Mouse (Mus musculus): ENCODE results near the gene Wdr31.
A peak's percentile ranks its signal among the peaks of the same experiment; 100 is the strongest.

Gene Wdr31

DNA sequence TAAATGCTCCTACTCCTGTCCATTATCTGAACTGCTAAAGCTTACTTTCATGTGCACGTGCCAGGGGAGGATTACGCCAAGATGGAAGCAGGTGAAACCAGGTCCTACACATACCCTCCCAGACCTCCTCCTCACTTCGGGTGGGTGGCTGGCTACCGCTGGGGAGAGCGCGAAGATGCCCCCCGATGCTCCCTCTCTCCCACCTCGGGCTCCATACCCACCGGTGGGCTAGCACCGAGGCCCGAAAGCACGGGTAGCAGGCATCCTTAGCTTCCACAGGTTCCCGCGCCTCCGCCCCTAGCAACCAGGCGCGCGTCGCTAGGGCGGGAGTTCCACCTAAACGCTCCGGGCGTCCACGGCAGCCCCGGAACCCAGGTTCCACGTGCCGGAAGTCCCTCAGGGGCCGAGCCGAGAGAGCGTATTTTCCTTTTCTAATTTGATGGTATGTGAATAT lies at the start of gene Wdr31:
Wdr31 (minus strand) TSS at position 299 of the 454 bp plus-strand sequence.
- DNase-seq: peak; percentile 83

DNA sequence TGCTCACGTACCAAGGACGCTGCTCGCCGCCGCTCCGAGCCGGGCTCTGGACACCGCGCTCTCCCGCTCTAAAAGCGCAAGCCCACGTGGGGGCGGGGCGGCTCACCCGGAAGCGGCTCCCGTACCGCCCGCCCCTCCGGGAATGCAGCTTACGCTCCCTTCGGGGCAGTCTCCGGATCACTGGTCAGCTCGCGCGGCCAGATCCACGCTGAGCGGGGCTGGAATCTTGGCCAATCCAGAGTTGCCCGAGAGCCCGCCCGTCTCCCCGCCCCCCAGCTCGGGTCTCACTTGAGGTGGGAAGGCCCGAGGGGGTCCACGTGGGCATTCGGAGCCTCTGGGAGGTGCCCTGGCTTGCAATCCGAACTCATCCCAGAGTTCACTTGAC lies 49.1 kb upstream of the Wdr31 start, which contains the start of gene Alad:
Alad (minus strand) TSS at position 70 of the 385 bp plus-strand sequence.
- DNase-seq: peak; percentile 93

DNA sequence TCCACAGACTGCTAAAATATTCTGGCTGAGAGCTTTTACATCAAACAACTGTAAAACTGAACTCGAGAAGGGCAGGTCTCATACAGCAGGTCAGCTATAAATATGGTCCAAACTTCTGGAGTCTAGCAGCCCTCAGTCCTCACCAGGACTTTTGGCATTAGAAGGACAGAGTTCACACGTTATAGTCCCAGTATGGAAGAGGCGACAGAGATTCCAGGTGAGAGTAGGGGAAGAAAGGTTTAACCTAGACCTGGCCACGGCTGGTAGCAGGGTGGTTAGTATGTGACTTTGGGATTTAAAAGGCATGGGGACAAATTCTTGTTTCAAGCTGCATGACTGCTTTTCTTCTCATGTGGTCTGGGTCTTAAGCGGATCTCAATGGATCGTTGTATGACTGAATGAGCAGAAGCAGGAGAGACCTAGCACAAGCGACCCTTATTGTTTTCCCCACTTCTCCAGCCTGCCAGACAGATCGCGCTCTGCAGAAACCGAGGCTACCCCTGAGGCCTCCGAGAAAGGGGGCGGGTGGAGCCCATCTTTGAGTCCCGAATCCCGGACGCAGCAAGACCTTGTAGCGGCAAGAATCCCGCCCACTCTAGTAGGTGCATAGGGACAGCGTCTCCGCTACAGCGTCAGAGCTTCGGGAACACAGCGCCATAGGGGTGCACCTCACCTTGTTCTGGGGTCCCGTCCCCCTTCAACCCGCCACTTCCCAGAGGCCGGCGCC lies 48.6 kb upstream of the Wdr31 start:
- DNase-seq: no peak

DNA sequence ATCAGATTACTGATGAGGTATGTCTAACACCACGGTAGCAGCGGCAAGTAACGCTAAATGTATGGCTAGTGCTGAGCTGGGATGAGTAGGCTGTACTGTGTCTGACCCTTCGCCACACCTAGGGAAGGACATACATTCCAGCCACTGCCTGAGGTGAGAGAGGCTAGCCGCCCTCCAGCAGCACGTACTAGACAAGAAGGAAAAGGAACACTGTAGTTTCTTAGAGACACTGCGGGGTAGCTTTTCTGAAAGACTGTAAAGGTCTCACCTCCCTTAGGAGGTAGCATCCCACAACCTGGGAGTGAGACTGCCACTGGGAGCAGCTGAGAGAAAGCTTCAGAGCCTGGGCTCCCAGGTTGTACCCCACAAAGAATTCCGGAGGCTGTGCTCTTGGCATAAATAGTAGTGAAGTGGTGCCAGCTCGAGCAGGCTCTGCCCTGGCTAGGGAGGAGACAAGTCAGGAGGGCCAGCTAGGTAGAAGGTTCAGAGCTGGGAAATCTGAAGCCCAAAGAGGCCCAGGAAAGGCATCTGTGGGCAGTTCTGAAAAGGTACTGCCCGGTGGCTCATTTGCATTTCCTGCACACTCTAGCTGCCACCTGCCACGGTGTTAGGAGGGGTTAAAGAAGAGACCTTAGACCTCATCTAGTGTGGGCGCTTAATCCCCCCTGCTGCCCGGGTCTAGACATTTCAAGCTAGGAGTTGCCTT lies 47.9 kb upstream of the Wdr31 start:
- peak; percentile 66 for DNase-seq

DNA sequence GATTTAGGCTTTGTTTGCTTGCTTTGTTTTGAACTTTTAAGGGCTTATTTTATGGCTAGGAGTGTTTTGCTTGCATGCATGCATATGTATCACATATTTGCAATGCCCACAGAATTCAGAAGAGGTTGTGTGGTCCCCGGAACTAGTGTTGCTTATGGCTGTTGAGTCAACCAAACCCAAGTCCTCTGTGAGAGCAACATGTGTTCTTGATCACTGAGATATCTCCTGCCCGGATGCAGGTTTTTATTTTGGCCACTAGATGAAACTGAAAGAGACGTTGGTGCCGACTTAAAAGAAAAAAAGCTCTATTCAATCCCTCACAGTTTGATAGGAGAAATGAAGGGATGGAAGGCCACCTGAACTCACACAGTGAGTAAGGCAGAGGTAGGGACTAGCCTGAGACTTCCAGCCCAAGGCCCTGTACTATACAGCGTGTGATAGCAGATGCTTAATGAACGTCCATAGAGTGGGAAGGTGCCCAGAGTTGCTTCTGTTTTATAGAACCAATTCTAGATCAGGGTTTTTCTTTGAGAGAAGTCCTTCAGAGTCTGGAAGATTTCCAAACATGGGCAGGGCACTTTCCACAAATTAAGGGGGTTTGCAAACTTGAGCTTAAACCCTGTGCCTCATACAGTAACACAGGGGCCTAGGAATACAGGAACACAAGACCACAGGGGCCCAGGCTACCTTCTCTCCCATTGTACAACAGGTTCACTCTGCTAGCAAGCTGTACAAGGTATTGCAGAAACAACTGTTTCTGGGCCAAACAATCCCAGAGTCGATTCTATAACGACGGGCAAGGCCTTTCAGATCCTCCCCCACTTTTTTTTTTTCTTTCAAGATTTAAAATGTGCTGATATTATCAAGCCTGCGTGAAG lies 47.1 kb upstream of the Wdr31 start:
- DNase-seq: no peak

DNA sequence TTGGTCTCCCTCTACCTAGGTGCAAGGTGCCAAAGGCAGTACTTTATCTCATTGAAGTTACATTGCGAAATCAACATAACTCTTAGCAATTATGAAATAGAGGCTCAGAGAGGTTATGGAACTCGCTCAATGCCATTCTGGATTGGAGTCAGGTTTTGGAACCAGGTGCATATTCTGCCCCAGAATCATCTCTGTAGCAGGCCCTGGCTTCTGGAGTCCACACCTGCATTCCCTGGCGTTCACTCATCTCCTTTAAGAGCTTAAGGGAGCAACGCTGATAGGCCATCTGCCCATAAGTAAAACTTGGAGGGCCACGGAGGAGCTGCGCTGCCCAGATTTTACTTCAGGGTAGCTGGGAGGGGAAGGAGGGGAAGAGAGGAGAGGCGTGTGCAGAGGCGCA lies 46.4 kb upstream of the Wdr31 start:
- peak; percentile 73 for DNase-seq

DNA sequence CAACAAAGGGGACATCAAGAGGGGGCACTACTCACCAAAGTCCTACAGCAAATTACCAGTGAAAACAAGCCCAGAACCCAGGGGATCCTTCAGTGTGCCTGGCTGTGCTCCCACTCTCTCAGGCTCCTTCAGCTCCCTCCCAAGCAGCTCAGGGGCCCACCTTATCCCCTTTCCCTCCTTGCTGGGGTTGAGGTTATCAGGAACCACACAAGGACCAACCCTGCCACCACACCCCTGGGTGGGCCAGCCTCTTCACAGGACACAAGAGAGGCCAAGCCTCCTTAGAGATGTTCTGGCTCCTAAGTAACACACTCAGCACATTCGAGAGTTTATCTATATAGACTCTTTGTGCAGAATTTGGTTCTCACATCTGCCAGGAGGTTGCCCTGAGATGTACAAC lies 45.9 kb upstream of the Wdr31 start:
- peak; percentile 95 for DNase-seq

DNA sequence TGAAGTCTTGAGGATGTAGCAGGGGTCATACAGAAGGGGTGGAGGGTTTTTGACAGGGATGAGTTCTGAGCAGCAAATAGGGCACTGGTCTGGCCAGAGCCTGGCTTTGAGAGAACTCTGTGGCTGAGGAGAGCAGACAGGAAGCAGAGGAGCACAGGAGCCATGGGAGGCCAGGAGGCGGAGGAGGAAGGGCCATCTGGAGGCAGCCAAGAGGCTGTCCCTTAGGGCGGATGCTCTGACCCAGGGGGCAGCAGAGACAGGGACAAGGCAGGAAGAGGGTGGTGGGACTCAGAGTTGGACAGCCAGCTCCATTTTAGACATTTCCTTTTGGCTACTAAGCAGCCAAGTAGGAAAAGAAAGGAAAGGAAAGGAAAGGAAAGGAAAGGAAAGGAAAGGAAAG lies 45.4 kb upstream of the Wdr31 start:
- peak; percentile 69 for DNase-seq

DNA sequence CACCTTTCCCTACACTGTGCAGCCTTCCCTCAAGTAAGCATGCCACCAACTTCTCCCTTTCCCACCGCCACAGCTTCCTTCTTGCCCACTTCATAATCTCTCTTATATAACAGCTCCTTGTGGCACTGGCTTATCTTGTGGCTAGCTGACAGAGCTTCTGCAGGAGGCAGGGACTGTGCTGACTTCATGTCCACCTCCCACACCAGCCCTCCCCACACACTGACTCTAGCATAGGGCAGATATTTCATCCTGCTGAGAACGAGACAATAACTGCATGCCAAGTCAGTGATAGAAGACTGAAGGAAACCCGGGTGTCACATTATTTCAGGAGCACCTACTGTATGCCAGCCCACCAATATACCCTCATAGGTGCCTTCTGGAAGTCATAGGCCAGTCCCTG lies 44.8 kb upstream of the Wdr31 start:
- DNase-seq: peak; percentile 73

DNA sequence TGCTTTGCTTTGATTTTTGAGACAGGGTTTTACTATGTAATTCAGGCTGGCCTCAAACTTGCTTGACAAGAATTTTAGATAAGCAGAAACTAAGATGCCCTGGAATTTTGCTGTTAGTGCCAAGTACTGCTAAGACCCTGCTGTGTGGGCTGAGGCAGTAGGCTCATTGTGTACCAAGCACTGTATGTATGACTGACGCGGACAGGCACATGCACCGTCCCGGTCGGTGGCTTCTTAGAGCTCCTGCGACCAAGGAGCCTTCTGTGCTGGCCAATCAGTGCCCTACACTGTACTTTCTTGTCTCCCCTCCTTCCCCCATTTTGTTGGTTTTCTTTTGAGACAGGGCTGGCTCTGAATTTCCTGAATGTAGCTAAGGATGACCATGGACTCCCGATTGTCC lies 44.3 kb upstream of the Wdr31 start:
- no peak for DNase-seq

DNA sequence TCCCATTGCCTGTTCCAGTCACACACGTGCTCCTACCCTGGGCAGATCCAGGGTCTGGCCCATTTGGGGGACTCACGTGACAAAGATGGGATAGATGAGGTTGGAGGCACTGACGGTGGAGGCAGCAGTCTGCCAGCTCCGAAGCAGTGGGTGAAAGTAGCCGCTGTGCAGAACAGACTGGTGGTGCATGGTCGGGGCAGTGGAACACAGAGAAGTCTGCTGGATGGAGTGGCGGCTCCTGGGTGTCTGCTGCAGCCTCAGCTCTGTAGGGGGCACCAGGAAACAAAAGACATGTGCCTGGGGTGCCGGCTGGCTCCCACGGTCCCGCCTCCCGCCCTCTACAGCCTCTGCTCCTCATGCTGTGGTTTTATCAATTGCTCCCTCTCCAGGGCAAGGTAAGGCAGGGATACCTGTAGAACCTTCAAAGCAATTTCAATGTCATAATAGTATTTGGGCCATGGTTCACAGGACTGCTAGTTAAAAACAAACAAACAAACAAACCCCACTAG lies 43.4 kb upstream of the Wdr31 start:
- peak; percentile 47 for DNase-seq

DNA sequence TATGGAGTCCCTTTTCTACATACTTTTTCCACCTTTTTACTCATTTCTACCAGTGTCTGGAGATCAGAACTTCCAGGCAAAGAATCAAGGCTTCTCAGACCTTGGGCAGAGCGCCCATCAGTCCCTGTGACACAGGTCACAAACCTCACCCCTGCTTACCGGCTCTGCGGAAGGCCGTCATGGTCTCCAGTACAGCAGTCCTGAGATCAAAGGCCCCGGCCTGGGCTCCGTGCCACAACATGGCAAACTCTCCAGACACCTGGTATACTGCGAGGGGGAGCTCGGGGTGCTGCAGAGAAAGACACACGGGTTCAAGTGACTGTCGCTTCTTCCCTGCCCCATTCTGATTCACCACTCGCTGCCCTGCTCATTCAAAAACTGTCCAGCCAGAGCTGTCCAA lies 39.2 kb upstream of the Wdr31 start:
- DNase-seq: no peak

DNA sequence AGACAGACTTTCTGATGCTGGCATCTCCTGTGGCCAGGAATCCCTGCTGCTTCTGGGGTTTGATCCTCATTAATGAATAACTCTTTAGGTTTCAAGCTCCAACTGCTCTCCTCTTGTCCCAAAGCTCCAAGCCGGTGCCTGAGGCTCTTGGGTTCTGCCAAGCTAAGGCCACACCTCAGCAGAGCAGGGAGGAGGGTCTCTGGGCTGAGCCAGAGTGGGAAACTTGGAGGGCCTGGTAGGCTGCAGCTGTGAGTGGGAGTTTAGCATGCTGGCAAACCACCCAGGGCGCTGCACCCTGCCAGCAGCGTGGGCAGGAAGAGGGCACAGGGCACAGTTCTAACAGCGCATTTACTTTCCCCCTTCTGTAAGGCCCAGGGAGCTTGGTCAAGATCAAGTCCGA lies 38.1 kb upstream of the Wdr31 start:
- no peak for DNase-seq

DNA sequence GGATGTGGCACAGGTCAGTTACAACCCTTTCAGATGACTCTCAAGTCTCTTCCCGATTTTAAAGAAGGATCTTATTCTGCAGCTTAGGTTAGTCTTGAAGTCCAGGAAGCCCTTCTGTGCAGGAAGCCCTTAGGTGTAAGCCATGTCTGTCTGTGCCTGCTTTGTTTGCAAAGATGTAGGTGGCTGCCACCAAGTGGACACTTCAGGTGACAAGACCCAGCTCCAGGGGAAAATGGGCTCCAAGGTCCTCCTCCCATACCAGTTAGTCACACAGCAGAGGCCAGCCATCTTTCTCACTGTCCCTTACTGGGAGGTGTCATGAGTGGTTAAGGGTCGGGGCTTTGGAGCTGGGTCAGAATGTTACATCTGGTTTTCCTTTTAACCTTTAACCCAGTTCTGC lies 36.1 kb upstream of the Wdr31 start:
- DNase-seq: peak; percentile 60

DNA sequence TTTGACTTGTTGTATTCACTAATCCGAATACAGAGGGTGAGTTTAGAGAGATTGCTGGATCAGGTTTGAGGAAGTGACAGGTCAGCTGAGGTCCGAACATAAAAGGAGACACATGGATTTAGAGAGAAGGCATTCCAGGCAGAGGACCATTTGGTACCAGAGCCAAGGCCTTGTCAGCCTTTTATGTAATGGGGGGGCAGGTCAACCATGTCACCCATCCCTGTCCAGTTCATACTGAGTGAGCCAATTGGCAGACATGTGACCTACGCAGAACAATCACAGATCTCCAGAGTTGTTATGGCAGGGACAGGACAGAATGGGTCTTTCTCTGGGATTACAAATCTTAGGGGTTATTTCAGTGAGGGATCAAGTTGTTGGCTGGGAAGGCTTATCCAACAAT lies 35.3 kb upstream of the Wdr31 start:
- DNase-seq: no peak

DNA sequence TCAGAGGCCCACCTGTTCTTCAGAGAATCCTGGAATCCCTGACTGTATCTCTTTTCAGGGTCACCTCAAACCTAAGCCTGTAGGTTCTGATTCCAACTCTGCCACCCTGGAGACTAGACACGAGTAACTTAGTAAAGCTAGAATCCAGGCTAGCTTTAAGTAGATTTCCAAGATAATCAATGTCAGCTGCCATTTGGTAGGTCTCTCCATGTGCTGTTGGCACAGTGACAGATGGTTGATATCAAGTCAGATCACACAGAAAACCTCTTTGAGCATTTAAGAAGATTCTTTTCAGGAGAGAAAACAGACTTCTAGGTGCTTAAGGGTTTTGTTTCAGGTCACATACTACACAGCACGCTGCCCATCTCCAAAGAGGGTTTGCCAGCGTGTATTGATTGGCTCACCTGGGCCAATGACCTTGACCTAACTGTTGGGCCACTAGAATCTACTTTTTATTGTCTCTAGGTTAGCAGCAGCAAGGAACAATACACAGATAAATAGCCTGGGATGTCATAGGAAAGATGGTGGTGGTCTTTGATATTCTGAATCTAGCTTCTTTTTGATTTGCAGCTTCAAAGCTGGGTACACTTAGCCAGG lies 32.8 kb upstream of the Wdr31 start, which contains the start of gene Hdhd3:
Hdhd3 (minus strand) TSS at position 94 of the 597 bp plus-strand sequence.
- DNase-seq: no peak

DNA sequence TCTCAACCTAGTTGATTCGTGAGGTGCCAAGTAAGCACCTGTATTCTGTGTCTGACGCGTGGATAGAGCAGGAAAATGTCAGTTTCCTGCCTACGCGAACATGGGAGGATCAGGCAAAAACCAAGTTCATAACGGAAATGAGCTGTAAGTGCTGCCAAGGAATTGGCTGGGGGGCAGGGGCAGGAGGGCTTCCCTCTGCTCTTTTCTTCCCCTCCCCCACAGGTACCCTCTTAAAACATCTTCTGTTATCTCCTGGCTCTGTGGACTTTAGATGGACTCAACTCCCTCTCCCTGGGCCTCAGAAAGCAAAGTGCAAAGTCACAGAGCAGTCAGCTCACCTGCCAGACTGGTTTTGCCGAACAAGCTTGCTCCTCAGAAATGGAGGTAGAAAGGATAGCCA lies 32.3 kb upstream of the Wdr31 start:
- DNase-seq: no peak

DNA sequence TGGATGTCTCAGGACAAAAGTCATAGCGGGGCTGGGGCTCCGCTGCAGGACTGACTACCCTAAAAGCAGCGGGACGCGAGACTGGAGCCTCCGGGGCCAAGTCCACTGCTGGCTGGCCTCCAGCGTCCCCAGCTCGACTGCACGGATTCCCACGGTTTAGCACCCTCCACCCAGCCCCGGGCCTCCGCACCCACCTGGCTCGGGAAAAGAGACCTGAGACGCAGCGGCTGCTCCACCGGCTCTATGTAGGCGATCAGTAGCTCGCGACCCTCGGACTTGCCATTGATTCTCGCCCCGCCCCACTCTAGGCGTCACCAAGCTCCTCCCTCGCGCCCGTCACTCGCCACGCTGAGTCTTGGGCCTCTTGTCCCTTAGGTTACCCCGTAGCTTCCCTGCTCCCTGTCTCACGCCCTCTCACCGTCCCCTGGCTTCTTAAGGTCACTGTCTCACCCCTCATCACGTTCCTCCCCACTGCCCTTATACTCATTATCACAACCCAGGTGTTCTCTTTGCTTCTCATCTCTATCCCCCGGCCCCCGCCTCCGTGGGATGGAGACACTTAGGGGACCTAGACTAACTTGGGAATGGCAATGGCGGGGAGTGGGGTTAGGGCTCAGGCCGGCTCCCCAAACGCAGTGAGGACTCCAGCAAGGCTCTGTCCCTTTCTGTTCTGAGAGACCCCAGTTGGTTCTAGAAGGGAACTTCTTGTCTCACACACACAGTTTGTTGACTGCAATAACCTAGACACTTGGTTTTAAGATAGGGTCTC lies 31.5 kb upstream of the Wdr31 start:
- DNase-seq: peak; percentile 91

DNA sequence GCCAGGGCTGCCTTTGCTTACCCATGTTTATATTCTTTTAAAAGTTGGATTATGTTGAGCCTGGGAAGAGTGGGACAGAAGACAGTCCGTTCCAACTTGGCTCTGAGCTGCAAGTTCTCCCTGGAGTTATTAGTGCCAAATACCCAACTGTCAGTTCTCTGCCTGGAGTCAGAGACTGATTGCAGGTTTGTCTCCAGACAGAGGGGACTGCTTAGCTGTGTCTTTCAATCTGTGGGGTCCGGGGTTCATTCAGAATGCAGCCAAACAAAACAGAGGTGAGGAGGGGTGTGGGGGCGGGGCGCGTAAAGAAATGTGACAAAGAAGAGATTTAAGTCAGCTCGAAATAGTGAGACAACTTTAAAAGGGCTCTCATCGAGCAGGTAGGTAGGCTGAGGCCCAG lies 30.8 kb upstream of the Wdr31 start:
- no peak for DNase-seq

DNA sequence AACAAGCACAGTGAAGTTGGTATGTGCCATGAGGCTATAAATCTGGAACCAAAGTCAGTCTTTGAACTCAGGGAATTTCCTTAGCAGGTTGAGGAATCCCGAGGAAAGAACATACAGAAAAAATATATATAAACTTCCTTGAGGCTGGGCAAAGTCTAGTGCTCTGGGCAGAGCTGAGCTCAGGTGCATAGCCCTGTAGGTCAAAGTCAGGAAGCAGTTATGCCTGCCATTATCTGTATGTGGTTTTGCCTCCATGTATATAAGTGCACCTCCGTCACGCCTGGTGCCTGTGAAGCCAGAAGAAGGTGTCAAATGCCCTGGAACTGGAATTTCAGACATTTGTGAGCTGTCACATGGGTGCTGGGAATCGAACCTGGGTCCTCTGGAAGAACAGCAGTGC lies 30.1 kb upstream of the Wdr31 start:
- no peak for DNase-seq

DNA sequence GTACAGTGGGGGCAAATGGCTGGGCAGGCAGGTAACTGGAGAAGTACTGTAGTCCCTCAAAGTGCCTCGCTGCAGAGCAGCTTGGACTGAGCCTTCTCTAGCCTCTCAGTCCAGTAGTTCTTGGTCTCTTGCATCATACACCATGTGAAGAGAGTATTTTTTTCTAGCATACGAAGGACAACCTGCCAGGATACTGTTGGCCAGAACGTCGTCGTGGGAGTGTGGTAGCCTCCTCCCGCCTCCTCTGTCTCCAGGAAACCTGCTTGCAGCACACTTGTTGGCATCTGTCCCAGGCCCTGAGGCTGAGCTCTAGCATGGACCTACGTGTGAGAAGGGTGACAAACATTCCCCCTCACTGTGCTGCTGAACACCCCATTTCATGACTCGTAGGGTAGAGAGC lies 26.1 kb upstream of the Wdr31 start:
- DNase-seq: no peak

DNA sequence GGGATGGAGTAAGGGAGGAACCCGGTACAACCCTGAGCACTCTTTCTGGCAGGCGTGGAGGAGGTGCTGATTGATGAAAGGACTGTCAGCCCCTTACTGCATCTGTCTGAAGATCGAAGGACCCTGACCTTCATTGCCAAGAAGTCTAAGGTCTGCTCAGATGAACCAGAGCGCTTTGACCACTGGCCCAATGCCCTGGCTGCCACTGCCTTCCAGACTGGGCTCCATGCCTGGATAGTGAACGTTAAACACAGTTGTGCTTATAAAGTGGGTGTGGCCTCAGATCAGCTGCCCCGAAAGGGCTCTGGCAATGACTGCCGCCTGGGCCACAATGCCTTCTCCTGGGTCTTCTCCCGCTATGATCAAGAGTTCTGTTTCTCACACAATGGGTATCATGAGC lies 25.2 kb upstream of the Wdr31 start:
- no peak for DNase-seq
